Mouse (Mus musculus): ENCODE measurements around the gene Batf3. TPM values are rescaled to one million over a fixed set of nuclear protein-coding genes. Genes with fewer than 3 reads are reported as not detected.
A peak's percentile ranks its signal among the peaks of the same experiment; 100 is the strongest.

The Batf3 gene
- total and polyA plus RNA-seq, 2 experiments from 2014 or later: 1.3 TPM; not detected in 1

DNA sequence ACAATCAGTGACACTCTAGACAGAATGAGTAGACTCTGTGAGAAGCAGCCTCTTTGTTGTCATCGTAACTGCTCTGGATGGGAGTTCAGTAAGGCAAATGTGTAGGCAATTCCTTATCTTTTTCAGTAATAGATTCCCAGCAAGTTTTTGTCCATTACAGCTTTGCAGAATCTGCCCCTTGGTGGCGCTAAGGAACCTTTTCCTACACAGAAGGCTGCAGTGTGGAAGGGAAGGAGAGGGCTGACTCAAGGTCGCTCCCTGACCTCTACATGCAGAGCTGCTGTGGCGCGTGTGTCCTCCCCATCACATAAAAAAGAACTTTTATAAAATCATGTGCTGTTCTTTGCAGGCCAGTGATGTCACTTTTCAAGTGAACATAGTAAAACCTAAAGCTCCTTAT lies 29.3 kb upstream of the Batf3 start:
- H3K4me2 ChIP-seq (ENCODE audit: low read depth, low read length): no peak overlapping the region
- peaks cover 63% of the 10 kb centered on the region for H3K36me3 ChIP-seq (replicated peaks; ENCODE audit: control insufficient read depth, insufficient read depth, low read length)

GRCm38 (mm10) chr1:191070259-191070658 lies 27.4 kb upstream of the Batf3 start:
- Histone ChIP-seq H3K9me3 (replicated peaks; ENCODE audit: control insufficient read depth, low read length) (no peaks in the 10 kb centered on the region), H3K36me3 (replicated peaks; ENCODE audit: control insufficient read depth, insufficient read depth, low read length) (peaks cover 71% of the 10 kb centered on the region), H3K27ac (ENCODE audit: low read depth) (no peak overlapping the region), H3K27me3 (ENCODE audit: control insufficient read depth, insufficient read depth, low read length) (no peaks in the 10 kb centered on the region), H3K4me2 (ENCODE audit: low read depth, low read length) (no peak overlapping the region), H3K4me1 (ENCODE audit: control insufficient read depth, insufficient read depth) (no peaks in the 10 kb centered on the region), H3K9ac (replicated peaks; ENCODE audit: low read depth, low read length) (no peak overlapping the region), H3K4me3 (ENCODE audit: low read depth, low read length) (no peak overlapping the region)
- no peak for DNase-seq (ENCODE audit: low spot score)
- 83% methylated on average over 4 of the region's 4 CpGs for WGBS
- TF ChIP-seq CTCF (IDR thresholded peaks at IDR 0.05; ENCODE audit: low read depth) (no peak), EP300 (IDR thresholded peaks at IDR 0.05; ENCODE audit: low read depth) (no peak)
- no peak for ATAC-seq (ENCODE audit: insufficient read depth, low read depth)

More for the DNA sequence above, 29.3 kb upstream of the Batf3 start:
- no peak overlapping the region for H3K9ac ChIP-seq (replicated peaks; ENCODE audit: low read depth, low read length)
- DNase-seq (ENCODE audit: low spot score) (no peak), ATAC-seq (ENCODE audit: insufficient read depth, low read depth) (no peak)
- H3K27me3 ChIP-seq (ENCODE audit: control insufficient read depth, insufficient read depth, low read length): no peaks in the 10 kb centered on the region
- H3K4me3 ChIP-seq (ENCODE audit: low read depth, low read length): no peak overlapping the region
- H3K4me1 ChIP-seq (ENCODE audit: control insufficient read depth, insufficient read depth): 0 out of 2 replicates have a peak, but pooled peaks cover 7% of the 10 kb centered on the region
- WGBS: 63% methylated on average over 5 of the region's 5 CpGs
- no peak overlapping the region for H3K27ac ChIP-seq (ENCODE audit: low read depth)
- no peaks in the 10 kb centered on the region for H3K9me3 ChIP-seq (replicated peaks; ENCODE audit: control insufficient read depth, low read length)
- TF ChIP-seq CTCF (IDR thresholded peaks at IDR 0.05; ENCODE audit: low read depth): no peak; the same call in 1 of the 2 replicates
- TF ChIP-seq EP300 (IDR thresholded peaks at IDR 0.05; ENCODE audit: low read depth): no peak

GRCm38 (mm10) chr1:191071613-191072012 lies 26.0 kb upstream of the Batf3 start:
- no peak for ATAC-seq (ENCODE audit: insufficient read depth, low read depth)
- Histone ChIP-seq H3K4me3 (ENCODE audit: low read depth, low read length) (no peak overlapping the region), H3K27me3 (ENCODE audit: control insufficient read depth, insufficient read depth, low read length) (no peaks in the 10 kb centered on the region), H3K36me3 (replicated peaks; ENCODE audit: control insufficient read depth, insufficient read depth, low read length) (peaks cover 57% of the 10 kb centered on the region), H3K9ac (replicated peaks; ENCODE audit: low read depth, low read length) (no peak overlapping the region), H3K4me2 (ENCODE audit: low read depth, low read length) (no peak overlapping the region), H3K27ac (ENCODE audit: low read depth) (no peak overlapping the region), H3K4me1 (ENCODE audit: control insufficient read depth, insufficient read depth) (no peaks in the 10 kb centered on the region), H3K9me3 (replicated peaks; ENCODE audit: control insufficient read depth, low read length) (no peaks in the 10 kb centered on the region)
- TF ChIP-seq CTCF (IDR thresholded peaks at IDR 0.05; ENCODE audit: low read depth): no peak
- no peak for TF ChIP-seq EP300 (IDR thresholded peaks at IDR 0.05; ENCODE audit: low read depth)
- WGBS: 76% methylated on average over 6 of the region's 6 CpGs
- no peak for DNase-seq (ENCODE audit: low spot score)

GRCm38 (mm10) chr1:191072329-191072913 lies 25.2 kb upstream of the Batf3 start:
- Histone ChIP-seq H3K4me1 (ENCODE audit: control insufficient read depth, insufficient read depth) (no peaks in the 10 kb centered on the region), H3K9me3 (replicated peaks; ENCODE audit: control insufficient read depth, low read length) (no peaks in the 10 kb centered on the region), H3K27ac (ENCODE audit: low read depth) (0 out of 2 replicates have a peak overlapping the region, but pooled peaks have one; percentile 15), H3K4me2 (ENCODE audit: low read depth, low read length) (no peak overlapping the region), H3K4me3 (ENCODE audit: low read depth, low read length) (no peak overlapping the region), H3K27me3 (ENCODE audit: control insufficient read depth, insufficient read depth, low read length) (no peaks in the 10 kb centered on the region), H3K36me3 (replicated peaks; ENCODE audit: control insufficient read depth, insufficient read depth, low read length) (peaks cover 61% of the 10 kb centered on the region), H3K9ac (replicated peaks; ENCODE audit: low read depth, low read length) (no peak overlapping the region)
- WGBS: 84% methylated on average over 16 of the region's 16 CpGs
- TF ChIP-seq EP300 (IDR thresholded peaks at IDR 0.05; ENCODE audit: low read depth): no peak
- no peak for TF ChIP-seq CTCF (IDR thresholded peaks at IDR 0.05; ENCODE audit: low read depth)
- ATAC-seq (ENCODE audit: insufficient read depth, low read depth) (no peak), DNase-seq (ENCODE audit: low spot score) (no peak)

DNA sequence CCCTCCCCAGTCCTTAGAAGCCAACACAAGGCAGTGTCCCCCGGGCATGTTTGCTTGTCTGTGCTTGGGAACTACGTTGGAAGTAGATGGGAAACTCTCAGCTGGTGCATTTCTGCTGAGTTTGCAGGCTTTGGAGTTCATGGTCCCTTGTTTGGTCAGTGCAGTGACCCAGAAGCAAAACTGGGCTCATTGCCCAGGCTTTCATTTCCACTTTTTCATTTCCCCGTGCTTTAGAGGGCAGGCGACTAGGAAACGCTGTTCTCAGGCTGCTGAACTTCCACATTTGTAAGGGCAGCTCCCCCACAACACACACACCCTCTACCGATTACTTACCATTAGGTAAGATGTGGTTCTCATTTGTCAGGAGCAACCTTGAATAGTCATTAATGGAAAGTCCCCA lies 24.6 kb upstream of the Batf3 start:
- TF ChIP-seq CTCF (IDR thresholded peaks at IDR 0.05; ENCODE audit: low read depth) (no peak), EP300 (IDR thresholded peaks at IDR 0.05; ENCODE audit: low read depth) (no peak)
- no peak for ATAC-seq (ENCODE audit: insufficient read depth, low read depth)
- no peaks in the 10 kb centered on the region for H3K9me3 ChIP-seq (replicated peaks; ENCODE audit: control insufficient read depth, low read length)
- no peak overlapping the region for H3K9ac ChIP-seq (replicated peaks; ENCODE audit: low read depth, low read length)
- H3K27ac ChIP-seq (ENCODE audit: low read depth): peak overlapping the region; percentile 34; the same call in 1 of the 2 replicates
- no peaks in the 10 kb centered on the region for H3K27me3 ChIP-seq (ENCODE audit: control insufficient read depth, insufficient read depth, low read length)
- DNase-seq (ENCODE audit: low spot score): peak; percentile 42
- no peak overlapping the region for H3K4me3 ChIP-seq (ENCODE audit: low read depth, low read length)
- 56% methylated on average over 6 of the region's 6 CpGs for WGBS
- H3K4me1 ChIP-seq (ENCODE audit: control insufficient read depth, insufficient read depth): no peaks in the 10 kb centered on the region
- H3K36me3 ChIP-seq (replicated peaks; ENCODE audit: control insufficient read depth, insufficient read depth, low read length): peaks cover 62% of the 10 kb centered on the region
- H3K4me2 ChIP-seq (ENCODE audit: low read depth, low read length): no peak overlapping the region

GRCm38 (mm10) chr1:191073486-191073885 lies 24.2 kb upstream of the Batf3 start:
- TF ChIP-seq CTCF (IDR thresholded peaks at IDR 0.05; ENCODE audit: low read depth) (no peak), EP300 (IDR thresholded peaks at IDR 0.05; ENCODE audit: low read depth) (no peak)
- peak overlapping the region; percentile 34; the same call in 1 of the 2 replicates for H3K27ac ChIP-seq (ENCODE audit: low read depth)
- 73% methylated on average over 4 of the region's 4 CpGs for WGBS
- peaks cover 60% of the 10 kb centered on the region for H3K36me3 ChIP-seq (replicated peaks; ENCODE audit: control insufficient read depth, insufficient read depth, low read length)
- H3K9me3 ChIP-seq (replicated peaks; ENCODE audit: control insufficient read depth, low read length): no peaks in the 10 kb centered on the region
- no peak for ATAC-seq (ENCODE audit: insufficient read depth, low read depth)
- DNase-seq (ENCODE audit: low spot score): no peak
- H3K4me2 ChIP-seq (ENCODE audit: low read depth, low read length): no peak overlapping the region
- H3K4me3 ChIP-seq (ENCODE audit: low read depth, low read length): no peak overlapping the region
- no peaks in the 10 kb centered on the region for H3K4me1 ChIP-seq (ENCODE audit: control insufficient read depth, insufficient read depth)
- H3K27me3 ChIP-seq (ENCODE audit: control insufficient read depth, insufficient read depth, low read length): no peaks in the 10 kb centered on the region
- H3K9ac ChIP-seq (replicated peaks; ENCODE audit: low read depth, low read length): no peak overlapping the region
